Mouse (Mus musculus) neural tube, embryonic 14.5 days (tissue): ENCODE data around the gene Tmprss7. TPM values are rescaled to one million over a fixed set of nuclear protein-coding genes. Genes with fewer than 3 reads are reported as not detected.
A peak's percentile ranks its signal among the peaks of the same experiment; 100 is the strongest.

Experiments used
- ATAC-seq: fragments of 200-750 bp; cut with Nextera tagmentation; 2 replicates; pipeline ENCODE4 v1.8.0; 2017; ENCODE audit warnings: low read depth, mild to moderate bottlenecking, moderate TSS enrichment, moderate library complexity
- H3K27ac ChIP-seq: fragments of 300-500 bp; sonication (generic); 2 replicates; pipeline ENCODE4 v1.5.1; 2014; ENCODE audit warnings: low read depth, mild to moderate bottlenecking, control low read depth, low read length, moderate library complexity, mixed read lengths
- H3K27me3 ChIP-seq: fragments of 300-500 bp; sonication (generic); 2 replicates; pipeline ENCODE4 v1.6.1; 2014; ENCODE audit warnings: low read length; ENCODE audit not compliant: control insufficient read depth, insufficient read depth
- H3K36me3 ChIP-seq: fragments of 300-500 bp; sonication (generic); 2 replicates; pipeline ENCODE4 v1.6.1; 2014; ENCODE audit warnings: low read length, mixed read lengths; ENCODE audit not compliant: control insufficient read depth, insufficient read depth
- H3K4me1 ChIP-seq: fragments of 300-500 bp; sonication (generic); 2 replicates; pipeline ENCODE4 v1.6.1; 2014; ENCODE audit warnings: low read length; ENCODE audit not compliant: control insufficient read depth, insufficient read depth
- H3K4me2 ChIP-seq: fragments of 300-500 bp; sonication (generic); 2 replicates; pipeline ENCODE4 v1.6.1; 2014; ENCODE audit warnings: mild to moderate bottlenecking, low read depth, low read length, control low read depth
- H3K4me3 ChIP-seq: fragments of 300-500 bp; sonication (generic); 2 replicates; pipeline ENCODE4 v1.5.1; 2014; ENCODE audit warnings: low read depth, low read length, control low read depth, mixed read lengths
- H3K9ac ChIP-seq: fragments of 300-500 bp; sonication (generic); replicated peaks from 2 replicates; pipeline ENCODE4 v1.6.1; 2014; ENCODE audit warnings: low read depth, mild to moderate bottlenecking, control low read depth, low read length, mixed read lengths
- H3K9me3 ChIP-seq: fragments of 300-500 bp; sonication (generic); 2 replicates; pipeline ENCODE4 v1.6.1; 2016; ENCODE audit warnings: low read length; ENCODE audit not compliant: control insufficient read depth
- WGBS: fragments of 180-500 bp; shearing (Covaris S2); extraction: QIAGEN DNeasy Blood & Tissue Kit; methylation state at CpG from one replicate; pipeline ENCODE4 v1.1.7; 2014; 5-methylcytosine and 5-hydroxymethylcytosine counted together
- polyA plus RNA-seq: library from polyadenylated mRNA; unstranded; fragments of >200 nt; fragmentation: Nextera tagmentation; extraction: Ambion mirVana; gene quantifications from 2 replicates; pipeline ENCODE4 v1.2.1, GENCODE M21; 2014

The Tmprss7 gene
- polyA plus RNA-seq, 1 experiment from 2014 or later, result 0.68 TPM

DNA sequence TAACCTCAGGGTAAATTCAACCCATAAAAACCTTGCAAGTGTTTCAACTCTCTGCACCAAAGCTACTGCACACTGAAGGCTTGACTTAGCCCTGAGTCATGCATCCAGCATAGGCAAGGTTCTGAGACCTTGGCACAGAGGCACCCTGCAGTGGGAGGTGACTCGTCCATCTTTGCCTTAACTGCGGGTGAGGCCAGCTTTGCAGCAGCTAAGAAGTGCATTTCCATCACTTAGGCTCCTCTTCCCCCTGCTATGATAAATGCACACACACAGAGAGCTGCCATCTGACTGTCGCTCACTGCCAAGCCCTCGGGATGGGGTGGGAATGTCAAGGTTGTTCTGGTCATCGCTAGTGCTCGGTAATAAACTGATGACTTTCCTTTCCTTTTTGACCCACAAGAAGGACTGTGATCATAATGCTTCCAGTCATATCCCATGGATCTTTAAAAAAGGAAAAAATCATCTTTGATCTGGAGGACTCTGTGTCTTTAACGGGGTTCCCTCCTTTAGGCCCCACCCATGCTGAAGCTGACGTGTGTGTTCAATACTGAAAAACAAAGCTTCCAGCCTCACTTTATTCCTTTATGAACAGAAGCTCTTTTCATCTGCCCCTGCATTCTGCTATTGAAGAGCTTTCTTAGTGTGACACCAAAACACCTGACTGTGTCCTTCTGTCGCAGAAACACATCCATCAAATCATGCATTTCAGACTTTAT is 2.1 kb upstream of the Tmprss7 start:
- H3K27me3 ChIP-seq, result no peaks in the 10 kb centered on the region
- no peaks in the 10 kb centered on the region for H3K36me3 ChIP-seq
- no peak overlapping the region for H3K4me2 ChIP-seq
- 64% methylated on average over 9 of the region's 9 CpGs for WGBS
- no peak overlapping the region for H3K9ac ChIP-seq
- H3K4me1 ChIP-seq, result peaks cover 5% of the 10 kb centered on the region; the same call in 1 of the 2 replicates
- no peaks in the 10 kb centered on the region for H3K9me3 ChIP-seq
- H3K4me3 ChIP-seq, result no peak overlapping the region
- H3K27ac ChIP-seq, result no peak overlapping the region
- peak; percentile 22; the same call in 1 of the 2 replicates for ATAC-seq

DNA sequence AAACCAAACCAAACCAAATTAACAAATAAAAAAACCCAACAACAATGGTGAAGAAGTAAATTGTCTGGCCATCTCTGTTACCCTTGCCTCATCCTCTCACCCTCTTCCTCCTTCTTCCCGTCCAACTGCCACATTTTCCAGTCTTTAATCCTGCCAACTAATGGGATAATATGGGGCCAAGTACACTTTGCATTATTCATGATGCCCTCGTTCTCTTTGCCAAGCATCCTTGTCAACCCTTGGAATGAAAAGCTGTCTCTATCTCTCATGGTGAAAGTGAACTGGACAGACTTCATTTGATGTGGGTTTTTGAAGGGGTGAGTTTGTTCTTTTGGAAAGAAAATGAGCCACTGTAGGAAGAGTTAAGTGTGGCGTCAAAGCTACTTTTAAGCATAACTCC is 607 bp downstream of the Tmprss7 start:
- H3K27ac ChIP-seq, result no peak overlapping the region

GRCm38 (mm10) chr16:45690178-45690577 is 3.3 kb downstream of the Tmprss7 start:
- ATAC-seq, result peak; percentile 86
- Histone ChIP-seq H3K9me3 (no peaks in the 10 kb centered on the region), H3K4me2 (no peak overlapping the region), H3K9ac (no peak overlapping the region), H3K4me3 (no peak overlapping the region), H3K27ac (peak overlapping the region; percentile 49), H3K4me1 (peaks cover 8% of the 10 kb centered on the region; the same call in 1 of the 2 replicates), H3K36me3 (no peaks in the 10 kb centered on the region), H3K27me3 (no peaks in the 10 kb centered on the region; the same call in 1 of the 2 replicates)
- WGBS, result 7% methylated on average over 4 of the region's 4 CpGs

More for the DNA sequence above, 607 bp downstream of the Tmprss7 start:
- peaks cover 12% of the 10 kb centered on the region; the same call in 1 of the 2 replicates for H3K4me1 ChIP-seq
- no peaks in the 10 kb centered on the region for H3K36me3 ChIP-seq
- WGBS, result 46% methylated on average over 3 of the region's 3 CpGs
- H3K9me3 ChIP-seq, result no peaks in the 10 kb centered on the region
- no peak overlapping the region for H3K9ac ChIP-seq
- no peaks in the 10 kb centered on the region for H3K27me3 ChIP-seq
- no peak overlapping the region for H3K4me3 ChIP-seq
- no peak for ATAC-seq
- H3K4me2 ChIP-seq, result no peak overlapping the region

- Histone ChIP-seq H3K27ac (no peak overlapping the region), H3K4me1 (peaks cover 8% of the 10 kb centered on the region; the same call in 1 of the 2 replicates), H3K4me3 (no peak overlapping the region), H3K4me2 (no peak overlapping the region), H3K27me3 (no peaks in the 10 kb centered on the region; the same call in 1 of the 2 replicates), H3K36me3 (no peaks in the 10 kb centered on the region), H3K9me3 (no peaks in the 10 kb centered on the region), H3K9ac (no peak overlapping the region)
- no peak for ATAC-seq
- WGBS, result 89% methylated on average over 3 of the region's 3 CpGs
Observed at GRCm38 (mm10) chr16:45686833-45687232, 6.6 kb downstream of the Tmprss7 start.

DNA sequence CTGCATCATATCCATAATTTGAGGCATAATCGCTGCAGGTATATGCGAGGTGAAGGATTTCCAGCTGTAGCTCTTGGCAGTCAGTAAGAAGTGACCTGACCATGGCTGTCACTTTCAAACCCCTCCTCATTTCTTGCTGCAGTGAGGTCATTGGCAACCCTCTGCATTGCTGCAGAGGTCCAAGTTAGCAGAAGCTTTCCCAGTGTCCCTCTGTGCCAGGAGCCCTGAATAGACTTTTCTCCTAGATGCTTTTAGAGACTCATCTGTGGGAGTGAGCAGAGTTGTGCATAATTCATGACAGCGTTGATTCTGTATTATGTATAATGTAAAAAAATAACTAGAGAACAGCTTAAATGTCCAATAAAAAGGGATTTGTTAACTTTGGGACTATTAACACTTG is 8.2 kb downstream of the Tmprss7 start:
- H3K27me3 ChIP-seq, result no peaks in the 10 kb centered on the region; the same call in 1 of the 2 replicates
- WGBS, result 68% methylated on average over 3 of the region's 3 CpGs
- H3K36me3 ChIP-seq, result no peaks in the 10 kb centered on the region
- H3K9ac ChIP-seq, result no peak overlapping the region
- no peak overlapping the region for H3K27ac ChIP-seq
- H3K4me2 ChIP-seq, result no peak overlapping the region
- H3K4me1 ChIP-seq, result peaks cover 4% of the 10 kb centered on the region; the same call in 1 of the 2 replicates
- no peak overlapping the region for H3K4me3 ChIP-seq
- ATAC-seq, result no peak
- H3K9me3 ChIP-seq, result no peaks in the 10 kb centered on the region

GRCm38 (mm10) chr16:45684815-45685214 is 8.6 kb downstream of the Tmprss7 start:
- 14% methylated on average over 8 of the region's 8 CpGs for WGBS
- H3K9ac ChIP-seq, result no peak overlapping the region
- 0 out of 2 replicates have a peak, but pooled peaks cover under 1% of the 10 kb centered on the region for H3K4me1 ChIP-seq
- no peak overlapping the region for H3K4me3 ChIP-seq
- no peaks in the 10 kb centered on the region for H3K9me3 ChIP-seq
- no peak overlapping the region for H3K4me2 ChIP-seq
- H3K27me3 ChIP-seq, result no peaks in the 10 kb centered on the region; the same call in 1 of the 2 replicates
- no peaks in the 10 kb centered on the region for H3K36me3 ChIP-seq
- no peak overlapping the region for H3K27ac ChIP-seq
- peak; percentile 50; the same call in 1 of the 2 replicates for ATAC-seq

DNA sequence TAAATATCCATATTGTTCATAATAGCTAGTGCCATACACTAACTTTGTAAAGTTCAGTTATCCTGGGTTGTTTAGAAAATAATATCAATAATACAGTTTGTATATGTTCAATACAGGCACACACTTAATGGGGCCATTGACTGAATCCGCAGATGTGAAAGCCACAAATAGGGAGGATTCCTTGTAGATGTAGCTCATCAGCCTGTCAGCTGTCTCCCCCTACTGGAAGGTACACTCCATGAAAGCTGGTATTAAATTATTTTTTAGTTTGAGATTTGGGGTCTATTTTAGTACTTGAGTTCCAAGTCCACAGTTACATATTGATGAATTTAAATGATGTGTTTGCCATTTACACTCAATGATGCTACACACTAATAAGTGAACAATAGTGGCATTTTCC is 17.0 kb downstream of the Tmprss7 start:
- 49% methylated on average over 1 of the region's 1 CpGs for WGBS

GRCm38 (mm10) chr16:45670005-45670404 is 23.5 kb downstream of the Tmprss7 start:
- no peak overlapping the region for H3K27ac ChIP-seq
- H3K4me2 ChIP-seq, result no peak overlapping the region
- H3K4me1 ChIP-seq, result no peaks in the 10 kb centered on the region
- H3K36me3 ChIP-seq, result no peaks in the 10 kb centered on the region
- ATAC-seq, result no peak
- no peaks in the 10 kb centered on the region for H3K27me3 ChIP-seq
- no peak overlapping the region for H3K9ac ChIP-seq
- H3K4me3 ChIP-seq, result no peak overlapping the region
- 56% methylated on average over 4 of the region's 4 CpGs for WGBS
- no peaks in the 10 kb centered on the region for H3K9me3 ChIP-seq

More for the DNA sequence above, 17.0 kb downstream of the Tmprss7 start:
- H3K4me2 ChIP-seq, result no peak overlapping the region
- H3K9ac ChIP-seq, result no peak overlapping the region
- H3K27me3 ChIP-seq, result no peaks in the 10 kb centered on the region
- H3K4me1 ChIP-seq, result no peaks in the 10 kb centered on the region
- H3K9me3 ChIP-seq, result no peaks in the 10 kb centered on the region
- no peak for ATAC-seq
- no peak overlapping the region for H3K4me3 ChIP-seq
- H3K27ac ChIP-seq, result no peak overlapping the region
- H3K36me3 ChIP-seq, result no peaks in the 10 kb centered on the region

- WGBS, result 75% methylated on average over 3 of the region's 3 CpGs
- Histone ChIP-seq H3K4me2 (no peak overlapping the region), H3K36me3 (no peaks in the 10 kb centered on the region), H3K9me3 (no peaks in the 10 kb centered on the region), H3K9ac (no peak overlapping the region), H3K4me1 (no peaks in the 10 kb centered on the region), H3K27ac (no peak overlapping the region), H3K27me3 (no peaks in the 10 kb centered on the region), H3K4me3 (no peak overlapping the region)
- ATAC-seq, result no peak
Observed at GRCm38 (mm10) chr16:45668178-45668577, 25.3 kb downstream of the Tmprss7 start.
